Mouse (Mus musculus): ENCODE results near the gene Vmn2r60.
"Not testable (repeated sequence)": the region's sequence is repeated elsewhere in the genome, so short reads cannot be mapped to it uniquely, and the experiment has no call there.

Gene Vmn2r60

GRCm38 (mm10) chr7:42107470-42107869 is at the start of gene Vmn2r60:
Gene Vmn2r60 (plus strand): TSS chr7:42107770.
- no peak for DNase-seq (ENCODE audit: low spot score in 2 of 2)

DNA sequence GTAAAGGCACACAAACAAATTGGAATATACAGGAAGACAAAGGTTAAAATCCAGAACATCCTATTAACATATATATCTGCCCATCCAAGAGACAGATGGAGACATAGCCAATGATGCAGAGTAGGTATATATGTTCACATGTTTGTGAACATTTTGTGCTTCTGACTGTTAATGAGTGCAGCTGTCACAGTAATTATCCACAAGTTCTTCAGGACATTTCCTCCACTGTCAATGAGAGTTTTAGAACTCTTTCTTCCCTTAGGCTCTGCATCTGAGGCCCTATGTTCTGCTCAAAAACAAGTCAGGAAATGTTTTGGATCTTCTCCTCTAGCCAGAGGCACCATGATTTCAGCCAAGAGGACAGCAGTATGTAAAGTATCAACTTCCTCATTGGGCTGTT is 48.6 kb upstream of the Vmn2r60 start, which contains the start of gene Vmn2r59:
Gene Vmn2r59, minus strand, starts transcription at position 101 of the 400 bp plus-strand sequence.
- DNase-seq (ENCODE audit: low spot score in 2 of 2) = no peak

DNA sequence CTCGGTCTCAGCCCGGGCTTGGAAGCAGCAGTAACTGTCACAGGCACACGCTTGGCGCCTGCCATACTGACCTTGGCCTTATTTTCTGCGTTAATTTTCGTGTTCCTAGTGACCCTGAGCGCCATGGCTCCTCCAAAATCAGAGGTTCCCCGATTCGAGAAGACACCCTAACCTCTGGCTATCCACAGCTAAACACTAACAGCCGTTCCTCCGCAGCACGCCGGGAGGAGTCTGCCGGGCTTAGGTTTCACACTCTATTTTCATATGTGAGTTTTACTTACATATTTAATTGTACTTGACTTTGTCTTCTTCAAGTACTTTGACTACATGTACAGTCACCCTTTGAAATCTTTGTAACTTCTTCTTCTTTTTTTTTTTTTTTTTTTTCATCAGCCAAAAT is 509 bp upstream of the Vmn2r60 start:
- not testable (repeated sequence) for DNase-seq (ENCODE audit: low spot score in 2 of 2)
